Mouse (Mus musculus) ES-E14 (cell line): ENCODE measurements around the gene Ppm1g. TPM values are rescaled to one million over a fixed set of nuclear protein-coding genes. Genes with fewer than 3 reads are reported as not detected.

Experiments used
- DNase-seq: peaks from one replicate; pipeline ENCODE4 v3.0.0-alpha.2; 2013; ENCODE audit warnings: low read depth, low spot score
- H3K27ac ChIP-seq: 2 replicates; pipeline ENCODE4 v1.5.1; 2012; ENCODE audit warnings: low read depth, mild to moderate bottlenecking, low read length, moderate library complexity, mixed read lengths; ENCODE audit not compliant: poor library complexity, insufficient read depth, severe bottlenecking
- H3K36me3 ChIP-seq: 2 replicates; pipeline ENCODE4 v1.6.1; 2012; ENCODE audit warnings: mild to moderate bottlenecking, low read length, moderate library complexity, mixed read lengths; ENCODE audit not compliant: control insufficient read depth, poor library complexity, insufficient read depth, severe bottlenecking
- H3K4me1 ChIP-seq, 2 experiments: fragments of 150-350 bp in 1 of 2; sonication (generic) in 1 of 2; 2 replicates each; pipeline ENCODE4 v1.6.1; 2012; ENCODE audit warnings: low read length in 2 of 2, mild to moderate bottlenecking in 1 of 2, mixed read lengths in 1 of 2; ENCODE audit not compliant: control insufficient read depth in 2 of 2, insufficient read depth in 2 of 2, poor library complexity in 1 of 2
- H3K4me3 ChIP-seq, 2 experiments: fragments of 150-350 bp in 1 of 2; sonication (generic) in 1 of 2; 2 replicates each; pipeline ENCODE4 v1.5.1; 2012; ENCODE audit warnings: low read length in 2 of 2, low read depth in 1 of 2, mild to moderate bottlenecking in 1 of 2, mixed read lengths in 1 of 2; ENCODE audit not compliant: insufficient read depth in 1 of 2, poor library complexity in 1 of 2, severe bottlenecking in 1 of 2
- H3K9ac ChIP-seq: 2 replicates; pipeline ENCODE4 v1.6.1; 2012; ENCODE audit warnings: low read depth, mild to moderate bottlenecking, low read length, mixed read lengths; ENCODE audit not compliant: poor library complexity, insufficient read depth, severe bottlenecking
- H3K9me3 ChIP-seq: fragments of 150-350 bp; sonication (generic); 2 replicates; pipeline ENCODE4 v1.6.1; 2012; ENCODE audit warnings: low read depth, mild to moderate bottlenecking, low read length; ENCODE audit not compliant: control insufficient read depth, insufficient read depth
- CHD2 ChIP-seq: IDR thresholded peaks from 2 replicates; pipeline ENCODE4 v1.6.1; 2014; ENCODE audit warnings: mild to moderate bottlenecking, low read depth, low read length, inconsistent platforms
- HCFC1 ChIP-seq: IDR thresholded peaks from 2 replicates; pipeline ENCODE4 v1.6.1; 2012; ENCODE audit warnings: low read length, inconsistent platforms, borderline replicate concordance; ENCODE audit not compliant: insufficient read depth
- MAFK ChIP-seq: IDR thresholded peaks from 2 replicates; pipeline ENCODE4 v1.6.1; 2014; ENCODE audit warnings: mild to moderate bottlenecking, low read depth, low read length, inconsistent platforms; ENCODE audit not compliant: insufficient read depth
- ZC3H11A ChIP-seq: IDR thresholded peaks from 2 replicates; pipeline ENCODE4 v1.6.1; 2012; ENCODE audit warnings: low read depth, mild to moderate bottlenecking, inconsistent platforms, low read length, borderline replicate concordance
- ZNF384 ChIP-seq: IDR thresholded peaks from 2 replicates; pipeline ENCODE4 v1.6.1; 2012; ENCODE audit warnings: low read depth, low read length, inconsistent platforms
- in situ Hi-C, 2 experiments: fragments of 600-800 bp; cut with MboI; formaldehyde crosslinking; loops; one replicate each; pipeline ENCODE4 v1.15.1; 2025; ENCODE audit warnings: low sequenced_read_pairs in 2 of 2, inconsistent platforms in 1 of 2; ENCODE audit not compliant: unreplicated experiment in 2 of 2
- total RNA-seq: library from RNA; depleted of rRNA; stranded (reverse); fragments of 300-350 nt; gene quantifications from 2 replicates; pipeline ENCODE4 v1.2.3, GENCODE M21; 2012

Gene Ppm1g
- total RNA-seq, 1 experiment = 294 TPM

DNA sequence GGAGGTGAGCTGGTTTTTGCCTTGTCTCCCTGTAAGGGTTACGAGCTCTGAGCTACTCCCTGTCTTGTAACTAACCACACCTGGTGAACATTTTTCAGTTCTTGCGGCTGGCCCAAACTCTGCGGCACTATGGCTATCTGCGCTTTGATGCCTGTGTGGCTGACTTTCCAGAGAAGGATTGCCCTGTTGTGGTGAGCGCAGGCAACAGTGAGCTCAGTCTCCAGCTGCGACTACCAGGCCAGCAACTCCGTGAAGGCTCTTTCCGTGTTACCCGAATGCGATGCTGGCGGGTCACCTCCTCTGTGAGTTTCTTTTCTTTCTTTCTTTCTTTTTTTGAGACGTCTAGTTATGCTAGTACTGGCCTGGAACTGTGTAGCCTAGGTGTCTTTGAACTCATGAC lies 23.4 kb downstream of the Ppm1g start:
- in situ Hi-C loops = no loop called here
- Histone ChIP-seq H3K36me3 (peaks cover 48% of the 10 kb centered on the region), H3K4me3 (no peak overlapping the region), H3K9ac (no peak overlapping the region), H3K27ac (no peak overlapping the region), H3K4me1 (peaks cover 11 to 12% of the 10 kb centered on the region in 2 experiments), H3K9me3 (no peaks in the 10 kb centered on the region)
- DNase-seq = no peak
- TF ChIP-seq HCFC1 = no peak
- TF ChIP-seq ZNF384 = no peak
- no peak for TF ChIP-seq MAFK
- TF ChIP-seq ZC3H11A = no peak
- TF ChIP-seq CHD2 = no peak

DNA sequence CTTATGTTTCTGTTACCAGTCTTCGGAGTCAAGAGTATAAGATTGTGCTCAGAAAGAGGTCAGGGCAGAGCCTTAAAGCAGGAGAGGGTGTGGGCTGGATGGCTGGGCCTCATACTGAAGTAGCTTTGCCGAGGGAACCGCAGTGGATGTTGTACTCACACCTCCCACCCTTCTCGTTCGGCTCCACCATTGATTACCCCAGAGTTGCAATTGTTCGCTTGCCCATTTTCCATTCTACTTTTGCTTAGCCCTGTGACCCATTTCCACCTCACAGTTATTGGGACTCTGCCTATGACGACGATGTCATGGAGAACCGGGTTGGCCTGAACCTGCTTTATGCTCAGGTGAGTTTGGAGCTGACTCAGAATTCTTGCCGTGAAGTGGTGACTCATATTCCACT lies 24.3 kb downstream of the Ppm1g start:
- TF ChIP-seq MAFK = no peak
- no peak for TF ChIP-seq HCFC1
- TF ChIP-seq CHD2 = no peak
- Histone ChIP-seq H3K4me3 (no peak overlapping the region), H3K9me3 (no peaks in the 10 kb centered on the region), H3K4me1 (peaks cover 11 to 12% of the 10 kb centered on the region in 2 experiments), H3K36me3 (peaks cover 50% of the 10 kb centered on the region), H3K9ac (no peak overlapping the region), H3K27ac (no peak overlapping the region)
- no peak for DNase-seq
- in situ Hi-C loops = no loop called here

DNA sequence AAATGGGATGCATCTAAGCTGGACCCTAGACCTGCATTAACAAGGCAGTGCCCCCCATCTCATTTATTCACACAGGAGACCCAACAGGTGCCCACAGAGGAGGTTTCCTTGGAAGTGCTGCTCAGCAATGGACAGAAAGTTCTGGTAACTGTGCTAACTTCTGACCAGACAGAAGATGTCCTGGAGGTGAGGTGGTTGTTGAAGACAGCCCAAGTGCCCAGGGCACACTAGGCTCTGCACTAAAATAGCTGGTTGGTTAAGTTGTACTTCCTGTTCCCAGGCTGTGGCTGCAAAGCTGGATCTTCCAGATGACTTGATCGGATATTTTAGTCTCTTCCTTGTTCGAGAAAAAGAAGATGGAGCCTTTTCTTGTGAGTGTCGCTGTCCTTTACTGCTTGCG lies 24.8 kb downstream of the Ppm1g start:
- in situ Hi-C loops = no loop called here
- Histone ChIP-seq H3K27ac (no peak overlapping the region), H3K9me3 (no peaks in the 10 kb centered on the region), H3K4me1 (peaks cover 9 to 12% of the 10 kb centered on the region in 2 experiments), H3K36me3 (peaks cover 55% of the 10 kb centered on the region), H3K9ac (no peak overlapping the region), H3K4me3 (no peak overlapping the region)
- TF ChIP-seq MAFK (no peak), CHD2 (no peak), ZC3H11A (no peak), HCFC1 (no peak), ZNF384 (no peak)
- DNase-seq = no peak

DNA sequence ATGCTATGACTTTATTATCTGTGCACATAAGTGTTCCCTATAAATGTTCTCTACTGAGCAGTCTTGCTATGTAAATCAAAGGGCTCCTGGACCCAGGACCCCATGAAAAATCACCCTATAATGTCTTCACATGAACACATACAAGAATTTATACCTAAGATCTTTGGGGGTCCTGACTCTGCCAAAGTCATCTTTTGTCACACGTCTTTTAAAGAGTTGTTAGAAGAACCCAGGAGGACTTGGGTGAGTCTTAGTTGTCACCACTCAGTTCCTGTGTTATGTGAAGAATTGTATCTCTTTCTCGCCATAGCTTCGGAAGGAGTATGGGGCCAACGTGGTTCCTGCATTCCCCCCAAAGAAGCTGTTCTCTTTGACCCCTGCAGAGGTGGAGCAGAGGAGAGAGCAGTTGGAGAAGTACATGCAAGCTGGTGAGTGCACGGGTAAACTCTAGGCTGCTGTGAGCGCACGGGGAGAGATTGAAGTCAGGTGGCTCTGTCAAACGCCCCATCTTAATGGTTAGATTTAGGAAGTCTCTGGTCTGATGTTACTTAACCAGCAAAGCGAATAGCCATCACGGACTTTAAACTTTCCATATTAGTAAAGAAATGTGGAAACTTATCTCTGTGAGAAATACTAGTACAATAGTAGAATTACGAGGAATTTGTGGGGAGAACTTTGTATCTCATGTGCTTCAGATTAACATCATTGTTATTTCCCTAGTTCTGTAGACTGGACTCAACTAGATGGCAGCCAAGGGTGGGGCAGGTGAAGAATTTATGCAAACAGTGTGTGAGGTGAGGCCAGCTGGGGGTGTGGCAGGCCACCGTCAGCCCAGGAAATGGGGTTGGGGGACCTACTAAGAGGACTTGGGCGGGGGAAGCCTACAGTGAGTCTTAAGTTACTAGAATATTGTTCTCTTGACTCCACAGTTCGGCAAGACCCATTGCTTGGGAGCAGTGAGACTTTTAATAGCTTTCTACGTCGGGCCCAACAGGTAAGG lies 25.7 kb downstream of the Ppm1g start:
- Histone ChIP-seq H3K9ac (peak overlapping the region; percentile 32; the same call in 1 of the 2 replicates), H3K4me1 (peaks cover 9 to 12% of the 10 kb centered on the region in 2 experiments), H3K36me3 (peaks cover 58% of the 10 kb centered on the region), H3K27ac (peak overlapping the region; percentile 45; the same call in 1 of the 2 replicates), H3K4me3 (peak overlapping the region in 1 of 2 experiments; percentile 92; a peak in 2 of 4 replicates), H3K9me3 (no peaks in the 10 kb centered on the region)
- in situ Hi-C loops = no loop called here
- TF ChIP-seq CHD2 (no peak), MAFK (no peak), HCFC1 (no peak), ZNF384 (no peak), ZC3H11A (no peak)
- DNase-seq = no peak

DNA sequence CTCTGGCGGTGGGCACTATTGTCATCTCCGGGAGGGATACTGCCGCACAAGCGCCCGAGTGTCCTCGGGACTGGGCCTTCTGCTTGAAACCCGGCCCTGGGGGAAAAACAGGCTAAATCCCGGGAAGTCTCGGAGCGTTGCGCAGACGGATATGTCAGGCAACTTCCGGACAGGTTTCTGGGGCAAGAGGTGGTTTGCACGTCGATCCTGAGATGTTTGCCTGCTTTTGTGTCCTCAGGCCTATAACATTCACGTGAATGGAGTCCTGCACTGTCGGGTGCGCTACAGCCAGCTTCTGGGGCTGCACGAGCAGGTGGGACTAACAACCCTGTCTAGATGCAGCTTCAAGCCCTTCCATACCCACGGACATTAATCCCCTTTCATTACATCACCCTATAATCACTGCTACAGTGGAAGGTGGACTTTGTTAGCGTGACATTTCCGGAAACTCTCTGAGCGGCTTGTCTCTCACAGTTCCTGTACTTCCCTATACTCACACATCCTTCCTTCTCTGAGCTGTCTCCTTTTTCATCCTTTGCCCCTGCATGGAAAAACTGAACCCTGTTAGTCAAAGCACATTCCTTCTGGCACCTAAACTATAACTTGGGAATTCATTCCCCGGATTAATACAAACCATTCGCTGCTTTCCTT lies 26.7 kb downstream of the Ppm1g start:
- in situ Hi-C loops = no loop called here
- TF ChIP-seq ZNF384 = no peak
- TF ChIP-seq HCFC1 = no peak
- no peak for TF ChIP-seq MAFK
- TF ChIP-seq ZC3H11A = no peak
- TF ChIP-seq CHD2 = no peak
- no peak for DNase-seq

More for the DNA sequence above, 26.7 kb downstream of the Ppm1g start:
- peaks cover 52% of the 10 kb centered on the region for H3K36me3 ChIP-seq
- H3K4me1 ChIP-seq = peaks cover 8 to 9% of the 10 kb centered on the region in 2 experiments
- peak overlapping the region; percentile 76 to 92 for H3K4me3 ChIP-seq
- H3K9me3 ChIP-seq = no peaks in the 10 kb centered on the region
- H3K27ac ChIP-seq = no peak overlapping the region
- H3K9ac ChIP-seq = peak overlapping the region; percentile 83
